Mouse (Mus musculus) erythroblast, embryonic 14.5 days (primary cell): ENCODE measurements around the gene Tent5c.

Source experiments
- GATA1 ChIP-seq: IDR thresholded peaks from 2 replicates; pipeline ENCODE4 v1.6.1; 2012; ENCODE audit warnings: low read length, inconsistent platforms, mixed read lengths
- TAL1 ChIP-seq: IDR thresholded peaks from 3 replicates; pipeline ENCODE4 v1.6.1; 2012; ENCODE audit warnings: low read length, inconsistent platforms, mixed read lengths

DNA sequence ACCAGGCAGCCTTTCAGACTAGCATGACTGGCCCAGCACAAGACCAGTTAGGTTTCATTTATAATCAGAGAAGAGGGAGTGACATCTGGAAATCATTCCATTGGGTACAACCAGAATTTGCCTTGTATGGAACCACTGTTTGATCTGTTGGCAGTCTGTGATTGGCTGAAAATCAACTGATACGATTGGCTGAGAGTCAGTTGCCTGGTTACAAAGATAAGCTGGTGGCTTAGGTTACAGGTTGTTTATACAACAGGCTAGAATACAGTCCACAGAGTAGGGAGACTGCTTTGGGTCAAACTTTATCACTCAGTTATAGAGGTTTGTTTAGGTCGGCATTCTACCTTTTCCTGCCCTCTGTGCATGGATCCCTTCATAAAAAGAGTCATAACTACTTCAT lies 17.6 kb upstream of the Tent5c start:
- TF ChIP-seq GATA1 = no peak
- TF ChIP-seq TAL1 = no peak
